Mouse (Mus musculus) spleen, adult 2 months (tissue): ENCODE data around the gene Gm9745.
"Not testable (repeated sequence)": the region's sequence is repeated elsewhere in the genome, so short reads cannot be mapped to it uniquely, and the experiment has no call there.

ENCODE experiments used
- CTCF ChIP-seq: fragments of 200-500 bp; IDR thresholded peaks from 2 replicates; pipeline ENCODE4 v1.5.1; 2011; ENCODE audit warnings: mild to moderate bottlenecking, inconsistent platforms; ENCODE audit not compliant: insufficient read depth, insufficient read length, insufficient replicate concordance; ENCODE audit errors: extremely low read depth
- POLR2A ChIP-seq: fragments of 200-500 bp; IDR thresholded peaks from 2 replicates; pipeline ENCODE4 v1.6.1; 2011; ENCODE audit warnings: low read depth, low read length, inconsistent platforms

GRCm38 (mm10) chr13:8941110-8941509 lies 6.9 kb downstream of the Gm9745 start:
- TF ChIP-seq CTCF, POLR2A: not testable (repeated sequence)
